In the genomic region with DNA sequence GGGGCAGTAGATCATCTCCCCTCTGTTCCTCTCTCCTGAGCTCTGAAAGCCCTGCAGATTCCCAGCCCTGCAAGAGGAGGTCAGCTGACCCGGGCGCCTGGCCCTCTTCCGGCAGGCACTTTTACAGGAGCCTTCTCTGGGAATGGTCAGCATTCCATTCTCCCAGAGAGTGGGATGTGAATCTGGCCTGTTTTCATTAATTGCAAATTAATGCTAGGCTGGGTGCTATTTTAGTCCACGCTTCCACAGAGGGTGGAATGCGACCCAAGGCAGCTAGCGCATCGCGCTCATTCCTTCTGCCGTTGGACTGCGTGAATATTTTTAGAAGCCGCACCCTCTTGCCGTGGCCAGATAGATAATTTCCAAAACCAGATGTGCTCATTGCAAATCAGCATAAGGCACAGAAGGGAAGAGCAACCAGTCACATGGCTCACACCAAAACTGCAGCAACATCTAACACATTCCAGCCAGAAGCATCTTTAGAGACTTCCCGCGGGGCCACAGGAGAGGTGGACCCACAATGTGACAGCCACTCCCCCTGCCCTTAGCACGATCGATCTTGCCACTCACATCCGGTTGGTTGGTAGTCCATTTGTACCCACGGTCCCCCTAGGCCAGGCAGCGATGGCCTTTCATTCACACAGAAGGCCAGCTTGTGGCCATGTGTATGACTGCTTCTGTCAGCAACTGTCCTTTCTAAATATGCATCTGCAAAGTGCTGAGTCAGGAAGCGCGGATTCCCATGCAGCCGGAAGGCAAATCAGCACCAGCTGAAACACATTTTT, we compare ENCODE assay signal across 8 mouse cellular contexts. TPM values are rescaled to one million over a fixed set of nuclear protein-coding genes. Genes with fewer than 3 reads are reported as not detected.
DNase-seq lines count a peak whose midpoint lies in the region; ATAC-seq and TF ChIP-seq lines count a peak whose summit lies in the region.

No protein-coding gene starts in this region.

- no peak overlapping the region for H3K9ac ChIP-seq in liver, adult 2 months (ENCODE audit: low read depth, low read length)
- H3K9ac ChIP-seq in forebrain, postnatal 0 days = 0 out of 2 replicates have a peak overlapping the region, but pooled peaks have one; percentile 14
- 0 out of 2 replicates have a peak overlapping the region, but pooled peaks have one; percentile 20 for H3K9ac ChIP-seq in hindbrain, embryonic 13.5 days
- H3K9ac ChIP-seq in liver, embryonic 15.5 days = no peak overlapping the region
- no peak overlapping the region for H3K9ac ChIP-seq in neural tube, embryonic 12.5 days

- H3K36me3 ChIP-seq in liver, adult 2 months (ENCODE audit: control insufficient read depth, insufficient read depth, low read length) = no peaks in the 10 kb centered on the region
- H3K36me3 ChIP-seq in forebrain, postnatal 0 days (ENCODE audit: insufficient read depth) = peaks cover 12% of the 10 kb centered on the region; the same call in 1 of the 2 replicates
- H3K36me3 ChIP-seq in hindbrain, embryonic 13.5 days = peaks cover 7% of the 10 kb centered on the region; the same call in 1 of the 2 replicates
- no peaks in the 10 kb centered on the region for H3K36me3 ChIP-seq in liver, embryonic 15.5 days (replicated peaks)
- H3K36me3 ChIP-seq in neural tube, embryonic 12.5 days = peaks cover 7% of the 10 kb centered on the region; the same call in 1 of the 2 replicates

- no peak overlapping the region for H3K4me3 ChIP-seq in liver, adult 2 months (ENCODE audit: insufficient read depth, low read depth, low read length)
- no peak overlapping the region for H3K4me3 ChIP-seq in forebrain, postnatal 0 days (ENCODE audit: low read depth, low read length)
- H3K4me3 ChIP-seq in hindbrain, embryonic 13.5 days = no peak overlapping the region
- H3K4me3 ChIP-seq in liver, embryonic 15.5 days (replicated peaks) = no peak overlapping the region
- H3K4me3 ChIP-seq in neural tube, embryonic 12.5 days = no peak overlapping the region

- no peak for TF ChIP-seq POLR2A in liver, adult 2 months (IDR thresholded peaks at IDR 0.05; ENCODE audit: extremely low read depth, insufficient read depth, low read length)

- ATAC-seq in forebrain, postnatal 0 days = 0 out of 2 replicates have a peak, but pooled peaks have one; percentile 10
- ATAC-seq in hindbrain, embryonic 13.5 days (ENCODE audit: low FRiP score) = peak; percentile 15; the same call in 1 of the 2 replicates
- peak; percentile 31; the same call in 1 of the 2 replicates for ATAC-seq in liver, embryonic 15.5 days (ENCODE audit: insufficient read depth)
- ATAC-seq in neural tube, embryonic 12.5 days (ENCODE audit: low FRiP score, low read depth) = no peak
- no peak for ATAC-seq in monocyte, adult 5-6 weeks (replicated peaks; ENCODE audit: insufficient number of reproducible peaks, low FRiP score, low TSS enrichment, poor library complexity, severe bottlenecking)

- no peak for TF ChIP-seq CTCF in liver, adult 2 months (IDR thresholded peaks at IDR 0.05; ENCODE audit: low read depth, low read length)
- TF ChIP-seq CTCF in forebrain, postnatal 0 days (IDR thresholded peaks at IDR 0.05; ENCODE audit: low read depth) = no peak

- H3K79me2 ChIP-seq in liver, adult 2 months (ENCODE audit: control insufficient read depth, insufficient read depth, low read length) = no peaks in the 10 kb centered on the region

- H3K9me3 ChIP-seq in forebrain, postnatal 0 days (ENCODE audit: low read length) = no peaks in the 10 kb centered on the region
- H3K9me3 ChIP-seq in hindbrain, embryonic 13.5 days = no peaks in the 10 kb centered on the region
- H3K9me3 ChIP-seq in liver, embryonic 15.5 days (replicated peaks) = no peaks in the 10 kb centered on the region
- H3K9me3 ChIP-seq in neural tube, embryonic 12.5 days = no peaks in the 10 kb centered on the region

- H3K4me1 ChIP-seq in liver, adult 2 months (ENCODE audit: control insufficient read depth, insufficient read depth, low read length) = no peaks in the 10 kb centered on the region
- peaks cover 31% of the 10 kb centered on the region for H3K4me1 ChIP-seq in forebrain, postnatal 0 days (ENCODE audit: insufficient read depth)
- peaks cover 75% of the 10 kb centered on the region for H3K4me1 ChIP-seq in hindbrain, embryonic 13.5 days (replicated peaks)
- H3K4me1 ChIP-seq in liver, embryonic 15.5 days (replicated peaks) = peaks cover 10% of the 10 kb centered on the region; the same call in 1 of the 2 replicates
- H3K4me1 ChIP-seq in neural tube, embryonic 12.5 days = peaks cover 63% of the 10 kb centered on the region

- 62% methylated on average over 22 of the region's 22 CpGs for WGBS in liver, adult 2 months
- 43% methylated on average over 22 of the region's 22 CpGs for WGBS in forebrain, postnatal 0 days
- 34% methylated on average over 22 of the region's 22 CpGs for WGBS in hindbrain, embryonic 13.5 days
- 18% methylated on average over 22 of the region's 22 CpGs for WGBS in liver, embryonic 15.5 days (ENCODE audit: insufficient replicate concordance)
- WGBS in neural tube, embryonic 12.5 days = 48% methylated on average over 22 of the region's 22 CpGs

- peak; percentile 24 for DNase-seq in liver, adult 2 months (ENCODE audit: extremely low read depth, low read depth, low spot score)
- DNase-seq in liver = no peak
- DNase-seq in forebrain, postnatal 0 days = no peak
- no peak for DNase-seq in testis, postnatal 14 days (ENCODE audit: low spot score)

- H3K4me2 ChIP-seq in forebrain, postnatal 0 days (ENCODE audit: low read depth) = peak overlapping the region; percentile 21; the same call in 1 of the 2 replicates
- H3K4me2 ChIP-seq in hindbrain, embryonic 13.5 days = 0 out of 2 replicates have a peak overlapping the region, but pooled peaks have one; percentile 11
- H3K4me2 ChIP-seq in liver, embryonic 15.5 days = no peak overlapping the region
- H3K4me2 ChIP-seq in neural tube, embryonic 12.5 days (replicated peaks) = 0 out of 2 replicates have a peak overlapping the region, but pooled peaks have one; percentile 6

- H3K27me3 ChIP-seq in liver, adult 2 months (ENCODE audit: control insufficient read depth, insufficient read depth, low read length) = no peaks in the 10 kb centered on the region
- no peaks in the 10 kb centered on the region for H3K27me3 ChIP-seq in forebrain, postnatal 0 days (ENCODE audit: insufficient read depth, low read length)
- H3K27me3 ChIP-seq in hindbrain, embryonic 13.5 days = no peaks in the 10 kb centered on the region
- no peaks in the 10 kb centered on the region for H3K27me3 ChIP-seq in liver, embryonic 15.5 days
- no peaks in the 10 kb centered on the region for H3K27me3 ChIP-seq in neural tube, embryonic 12.5 days (replicated peaks)

- H3K27ac ChIP-seq in liver, adult 2 months (replicated peaks; ENCODE audit: insufficient read depth, low read depth, low read length) = no peak overlapping the region; the same call in 1 of the 2 replicates
- H3K27ac ChIP-seq in forebrain, postnatal 0 days (ENCODE audit: low read depth, low read length) = peak overlapping the region; percentile 65
- H3K27ac ChIP-seq in hindbrain, embryonic 13.5 days = peak overlapping the region; percentile 60
- no peak overlapping the region for H3K27ac ChIP-seq in liver, embryonic 15.5 days (replicated peaks)
- no peak overlapping the region for H3K27ac ChIP-seq in neural tube, embryonic 12.5 days

RNA-seq across cellular contexts. Expression of gene Nuak1, which starts 51.8 kb away (rescaled TPM):
- 0.65 and 0.87 TPM in 2 replicates for total RNA-seq in liver, adult 2 months (2014; rRNA removed)
- polyA plus RNA-seq in liver, adult 2 months (2012; rRNA removed) = 1.4 and 2.8 TPM in 2 replicates
- total RNA-seq in forebrain, postnatal 0 days (2014; rRNA removed) = 25.9 and 28.7 TPM in 2 replicates
- polyA plus RNA-seq in forebrain, postnatal 0 days (2015; fragmentation: Nextera tagmentation; extraction: Ambion mirVana) = 3.7 and 4.0 TPM in 2 replicates
- polyA plus RNA-seq in hindbrain, embryonic 13.5 days (2015; fragmentation: Nextera tagmentation; extraction: Ambion mirVana) = 4.6 and 4.8 TPM in 2 replicates
- polyA plus RNA-seq in liver, embryonic 15.5 days (2015; fragmentation: Nextera tagmentation; extraction: Ambion mirVana) = 0.13 and 0.15 TPM in 2 replicates
- 4.6 and 4.8 TPM in 2 replicates for polyA plus RNA-seq in neural tube, embryonic 12.5 days (2016; fragmentation: Nextera tagmentation; extraction: Ambion mirVana)
- total RNA-seq in monocyte, adult 5-6 weeks (2017) = 0.29 to 0.48 TPM in 2 of 3 replicates, not detected in the other

Comparison
In these comparisons a context has a peak if more than half of its experiments do, and no peak if none do; other contexts are left out.
1. H3K27ac ChIP-seq: peak in forebrain, postnatal 0 days (single experiment) and hindbrain, embryonic 13.5 days (single experiment); none in liver, adult 2 months (single experiment), liver, embryonic 15.5 days (single experiment) and neural tube, embryonic 12.5 days (single experiment).
2. H3K9ac ChIP-seq: peak in forebrain, postnatal 0 days (single experiment) and hindbrain, embryonic 13.5 days (single experiment); none in liver, adult 2 months (single experiment), liver, embryonic 15.5 days (single experiment) and neural tube, embryonic 12.5 days (single experiment).
3. ATAC-seq: peak in forebrain, postnatal 0 days (single experiment), hindbrain, embryonic 13.5 days (single experiment) and liver, embryonic 15.5 days (single experiment); none in neural tube, embryonic 12.5 days (single experiment) and monocyte, adult 5-6 weeks (single experiment).